Mouse (Mus musculus): ENCODE data around the gene Trhde.

GRCm38 (mm10) chr10:114765914-114766313 is 36.2 kb downstream of the Trhde start:
- TF ChIP-seq CTCF (IDR thresholded peaks at IDR 0.05; ENCODE audit: control insufficient read depth, insufficient read depth, insufficient replicate concordance, low read depth, low read length) (no peak), POLR2A (IDR thresholded peaks at IDR 0.05; ENCODE audit: control insufficient read depth, low read depth, low read length) (no peak)
